Mouse (Mus musculus) right cerebral cortex, postnatal 14 days (tissue): ENCODE data around the gene Ewsr1.
"Not testable (repeated sequence)": the region's sequence is repeated elsewhere in the genome, so short reads cannot be mapped to it uniquely, and the experiment has no call there.

Experiments
- DNase-seq: peaks from one replicate; pipeline ENCODE4 v3.0.0; 2022

Gene Ewsr1

DNA sequence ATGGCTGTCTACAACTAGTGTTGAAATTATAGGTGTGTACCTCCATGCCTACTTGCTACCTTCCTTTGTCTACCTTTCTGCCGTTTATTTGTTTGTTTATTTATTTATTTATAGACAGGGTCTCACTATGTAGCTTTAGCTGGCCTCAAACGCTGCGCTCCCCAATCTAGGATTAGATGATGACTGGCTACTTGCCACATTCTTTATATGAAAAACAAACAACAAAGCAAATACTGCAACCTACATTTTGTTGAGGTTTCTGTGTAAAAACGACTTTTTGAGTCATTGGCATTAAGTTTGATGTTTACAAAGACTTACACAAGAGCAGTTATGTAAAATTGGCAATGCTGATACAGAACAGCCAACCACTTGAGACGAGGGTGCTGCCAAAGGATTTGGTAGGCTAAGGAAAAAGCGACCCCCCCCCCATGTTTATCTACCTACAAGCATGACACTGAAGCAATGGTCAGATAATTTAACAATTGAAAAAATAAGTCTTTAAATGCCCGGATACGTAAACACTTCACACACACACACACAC, 2.5 kb downstream of the Ewsr1 start:
- no peak for DNase-seq

DNA sequence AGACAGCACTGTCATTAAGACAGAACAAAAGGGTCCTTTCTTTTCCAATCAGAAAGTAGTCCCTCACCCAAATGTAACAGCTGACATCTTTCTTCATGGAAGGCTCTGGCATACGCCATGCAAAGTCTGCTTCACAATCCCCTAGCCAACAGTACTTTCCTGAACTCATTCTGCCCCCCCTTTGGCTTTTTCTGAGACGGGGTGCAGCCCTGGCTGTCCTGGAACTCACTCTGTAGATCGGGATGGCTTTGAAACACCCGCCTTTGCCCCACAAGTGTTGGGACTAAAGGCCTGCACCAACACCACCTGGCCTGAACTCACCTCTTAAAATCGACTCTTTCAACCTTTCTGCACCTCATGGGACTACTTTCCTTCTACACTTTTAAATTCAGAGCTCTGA, 3.2 kb downstream of the Ewsr1 start:
- no peak for DNase-seq

- DNase-seq, result no peak
Measured at GRCm38 (mm10) chr11:5091706-5092105, 7.4 kb downstream of the Ewsr1 start.

- no peak for DNase-seq
Measured at GRCm38 (mm10) chr11:5089147-5089546, 9.9 kb downstream of the Ewsr1 start.

GRCm38 (mm10) chr11:5076843-5077242, 22.2 kb downstream of the Ewsr1 start:
- DNase-seq, result not testable (repeated sequence)

GRCm38 (mm10) chr11:5075760-5076159, 23.3 kb downstream of the Ewsr1 start:
- DNase-seq, result no peak

GRCm38 (mm10) chr11:5074882-5075281, 24.2 kb downstream of the Ewsr1 start:
- no peak for DNase-seq

GRCm38 (mm10) chr11:5068126-5068971, 30.7 kb downstream of the Ewsr1 start:
- no peak for DNase-seq

- no peak for DNase-seq
Measured at GRCm38 (mm10) chr11:5067063-5067462, 32.0 kb downstream of the Ewsr1 start.

GRCm38 (mm10) chr11:5065056-5065821, 33.8 kb downstream of the Ewsr1 start, which contains the start of gene Gas2l1:
Gene Gas2l1, minus strand, starts transcription at chr11:5065327.
- peak; percentile 86 for DNase-seq

DNA sequence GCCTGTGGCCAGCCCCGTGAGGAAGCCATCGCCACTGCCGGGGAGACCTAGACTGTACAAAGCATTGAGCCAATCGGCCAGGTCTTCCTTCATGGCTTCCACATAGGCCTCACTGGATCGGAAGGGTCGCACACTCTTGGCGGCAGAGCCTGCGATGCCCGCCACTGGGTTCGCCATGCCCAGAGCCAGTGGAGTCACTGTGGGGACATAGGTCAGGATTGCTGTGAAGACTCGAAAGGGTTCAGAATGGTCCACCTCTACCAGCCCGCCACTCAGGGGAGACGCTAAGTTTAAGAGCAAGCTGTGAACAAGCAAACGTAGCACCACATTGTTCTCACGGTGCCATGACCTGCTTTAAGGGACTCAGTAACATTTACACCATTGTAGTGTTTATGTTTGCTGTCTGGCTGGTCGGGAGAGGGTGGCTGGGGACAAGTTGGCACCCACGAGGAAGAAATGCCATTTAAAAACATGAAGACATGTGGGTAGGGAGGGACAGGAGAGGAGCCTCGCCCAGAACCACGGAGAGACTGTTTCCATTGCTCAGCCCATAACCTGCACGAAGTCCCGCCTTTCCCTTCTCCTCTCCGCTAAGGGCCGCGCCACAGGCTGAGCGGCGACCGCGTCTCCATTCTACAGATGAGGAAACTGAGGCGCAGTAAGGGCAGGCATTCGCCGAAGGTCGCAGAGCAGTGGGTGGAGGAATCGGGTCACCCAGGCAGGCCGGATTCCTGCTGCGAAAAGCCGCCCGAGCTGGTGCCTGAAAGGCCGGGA, 34.6 kb downstream of the Ewsr1 start:
- DNase-seq, result no peak

DNA sequence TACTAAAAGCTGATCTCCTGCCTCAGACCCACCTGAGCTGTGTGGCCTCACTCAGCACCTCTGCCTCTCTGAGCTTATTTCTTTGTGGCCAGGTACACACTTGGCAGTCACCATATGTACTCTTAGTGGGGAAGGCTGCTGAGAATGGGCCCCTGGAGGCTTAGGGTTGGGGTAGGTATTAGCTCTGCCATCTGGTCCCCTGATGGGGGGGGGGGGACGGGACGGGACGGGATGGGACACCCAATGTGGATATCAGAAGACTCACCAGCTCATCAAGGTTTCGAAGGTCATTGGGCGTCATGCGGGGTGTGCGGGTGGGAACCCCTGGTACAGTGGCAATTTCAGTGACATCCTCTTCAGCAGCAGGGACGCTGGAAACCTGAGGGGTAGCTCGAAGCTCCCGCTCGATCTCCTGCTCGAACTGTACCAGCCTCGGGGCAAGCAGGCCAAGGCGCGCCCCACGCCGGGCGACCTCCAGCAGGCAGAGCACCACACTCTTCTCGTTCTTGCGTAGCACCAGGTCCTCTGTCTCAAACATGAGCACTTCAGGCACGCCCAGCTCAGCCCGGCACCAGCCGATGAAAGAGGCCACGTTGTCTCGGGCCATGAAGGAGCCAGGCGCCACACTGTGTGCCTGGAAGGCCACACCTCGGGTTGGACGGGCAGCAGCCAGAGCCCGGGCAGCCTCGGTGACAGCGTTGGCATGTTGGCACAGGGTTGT, 35.3 kb downstream of the Ewsr1 start:
- DNase-seq, result no peak

- no peak for DNase-seq
Measured at GRCm38 (mm10) chr11:5062860-5063505, 36.1 kb downstream of the Ewsr1 start.

GRCm38 (mm10) chr11:5062326-5062725, 36.7 kb downstream of the Ewsr1 start:
- DNase-seq, result no peak

DNA sequence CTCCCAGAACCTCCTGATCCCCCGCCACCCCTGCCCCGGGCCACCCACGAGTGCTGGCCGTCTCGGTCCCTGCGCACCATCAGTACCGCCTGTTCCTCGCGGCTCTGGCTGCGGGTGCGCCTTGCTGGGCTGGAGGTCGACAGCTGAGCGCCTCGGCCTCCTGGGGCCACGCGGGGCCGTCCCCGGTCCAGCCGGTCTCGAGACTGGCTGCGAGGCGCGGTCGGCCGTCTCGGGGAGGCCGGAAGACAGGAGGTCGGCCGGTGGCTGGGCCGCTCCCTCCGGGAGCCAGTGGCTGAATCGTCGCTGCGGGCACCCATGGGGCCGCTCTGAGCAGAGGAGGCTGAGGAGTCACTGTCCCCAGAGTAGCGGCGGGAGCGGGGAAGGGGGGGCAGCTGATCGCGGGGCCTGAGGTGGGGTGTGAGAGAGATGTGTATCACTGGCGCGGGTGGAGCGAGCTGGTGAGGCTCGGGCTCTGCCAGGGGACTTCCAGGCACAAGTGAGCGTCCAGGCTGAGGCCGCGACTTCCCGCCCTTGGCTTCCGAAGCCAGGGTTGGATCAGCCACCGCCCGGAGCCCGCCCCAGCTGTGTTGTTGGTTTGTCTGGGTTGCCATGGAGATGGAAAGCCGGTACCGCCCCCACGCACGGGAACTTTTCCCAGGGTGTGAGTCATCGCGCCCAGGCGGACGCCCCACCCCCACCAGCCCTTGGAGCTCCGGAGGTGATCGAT, 37.5 kb downstream of the Ewsr1 start:
- DNase-seq, result peak; percentile 93

DNA sequence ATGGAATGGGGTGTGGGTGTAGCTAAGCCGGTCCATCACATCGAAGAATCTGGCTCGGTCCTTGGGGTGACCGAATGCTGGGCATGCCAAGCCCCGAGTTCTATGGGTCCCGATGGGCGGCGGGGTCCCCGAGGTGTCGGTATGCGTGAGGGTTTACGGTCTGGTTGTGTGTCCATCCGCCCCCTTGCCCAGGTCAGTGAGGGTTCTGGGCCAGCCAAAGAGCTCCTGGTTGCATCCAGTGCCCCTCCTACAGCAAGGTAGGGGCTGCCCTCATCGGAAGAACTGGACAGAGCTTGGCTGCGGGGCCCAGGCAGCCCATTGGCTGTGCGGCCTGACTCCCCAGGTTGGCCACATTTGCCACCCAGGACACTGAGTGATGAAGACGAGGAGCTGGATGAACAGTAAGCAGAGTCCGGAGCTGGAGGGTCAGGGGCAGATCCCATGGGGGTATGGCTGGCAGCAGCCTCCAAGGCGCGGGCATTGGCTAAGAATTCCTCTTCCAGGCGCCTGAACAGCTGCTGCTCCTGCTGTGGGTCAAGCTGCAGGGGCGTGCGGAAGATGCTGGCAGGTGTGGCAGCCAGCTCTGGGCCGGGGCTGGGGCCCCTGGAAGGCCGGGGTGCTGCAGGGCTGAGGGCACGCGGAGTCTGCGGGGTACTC, 38.2 kb downstream of the Ewsr1 start:
- no peak for DNase-seq

DNA sequence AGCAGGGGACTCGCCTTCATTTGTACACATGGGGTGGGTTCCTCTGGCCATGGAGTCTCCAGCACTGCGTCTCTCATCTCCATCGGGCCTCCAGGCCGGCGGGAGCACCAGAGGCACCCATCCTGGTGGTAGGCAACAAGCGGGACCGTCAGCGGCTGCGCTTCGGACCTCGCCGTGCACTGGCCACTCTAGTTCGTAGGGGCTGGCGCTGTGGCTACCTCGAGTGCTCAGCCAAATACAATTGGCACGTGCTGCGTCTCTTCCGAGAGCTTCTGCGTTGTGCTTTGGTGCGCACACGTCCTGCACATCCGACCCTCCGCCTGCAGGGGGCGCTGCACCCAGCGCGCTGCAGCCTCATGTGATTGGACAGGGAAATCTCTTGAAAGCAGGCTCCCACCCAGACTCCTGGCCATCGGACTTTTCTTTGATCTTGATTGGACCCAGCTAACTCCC, 39.3 kb downstream of the Ewsr1 start:
- peak; percentile 62 for DNase-seq

- DNase-seq, result no peak
Measured at GRCm38 (mm10) chr11:5059230-5059629, 39.8 kb downstream of the Ewsr1 start.

- DNase-seq, result no peak
Measured at GRCm38 (mm10) chr11:5058783-5059182, 40.3 kb downstream of the Ewsr1 start.
